Mouse (Mus musculus) frontal cortex, postnatal 14 days (tissue): Measurements from ENCODE around the gene Ndufa8.

Experiments used
- DNase-seq, 2 experiments: peaks; one replicate each; pipeline ENCODE4 v3.0.0; 2022; ENCODE audit warnings: low spot score in 2 of 2

Gene Ndufa8

DNA sequence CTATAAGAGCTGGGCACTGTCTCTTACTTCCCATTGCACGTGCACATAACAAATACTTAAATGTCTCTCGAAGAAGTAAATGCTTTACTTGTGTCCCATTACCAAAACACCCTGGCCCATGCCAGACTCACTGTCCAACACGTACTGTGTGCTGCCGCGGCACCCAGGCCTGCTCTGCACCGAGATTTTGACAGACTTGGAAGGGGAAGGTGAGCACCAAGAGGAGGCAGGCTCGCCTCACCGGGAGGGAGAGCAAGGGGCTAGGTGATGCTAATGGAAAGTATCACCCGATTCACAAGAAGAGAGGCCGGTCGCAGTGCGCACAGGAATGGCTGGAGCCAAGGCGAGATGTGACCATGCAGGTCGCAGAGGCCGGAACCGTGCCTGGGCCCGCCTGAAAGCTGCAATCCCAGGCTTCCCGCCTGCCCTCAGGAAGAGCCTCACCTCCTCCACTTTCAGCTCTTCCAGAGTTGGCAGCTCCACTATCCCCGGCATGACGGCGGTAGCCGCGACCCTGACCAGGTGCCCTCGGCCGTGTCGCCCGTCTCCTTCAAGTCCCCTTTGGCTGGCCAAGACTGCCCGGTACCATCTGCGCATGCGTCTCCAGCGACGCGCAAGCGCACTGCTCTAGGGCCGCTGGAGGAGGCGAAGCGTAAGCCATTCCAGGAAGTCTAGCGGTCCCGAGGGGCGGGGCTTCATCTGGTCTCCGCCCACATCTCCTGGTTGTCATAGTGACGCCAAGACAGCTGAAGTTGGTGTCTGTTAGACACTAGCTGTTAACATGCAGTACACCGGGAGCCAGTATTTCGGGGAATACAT is at the start of gene Ndufa8, which contains the start of gene Morn5:
Ndufa8 (minus strand) TSS at position 659 of the 819 bp plus-strand sequence.
Morn5 (plus strand) TSS at position 711 of the 819 bp plus-strand sequence.
- peak; percentile 97 to 98 for DNase-seq

GRCm38 (mm10) chr2:36098021-36098420 is 48.8 kb upstream of the Ndufa8 start:
- DNase-seq, result no peak

- DNase-seq, result no peak
Measured at GRCm38 (mm10) chr2:36097129-36097815, 48.1 kb upstream of the Ndufa8 start.

- no peak for DNase-seq
Measured at GRCm38 (mm10) chr2:36093914-36094475, 44.8 kb upstream of the Ndufa8 start.

GRCm38 (mm10) chr2:36093301-36093700 is 44.1 kb upstream of the Ndufa8 start:
- no peak for DNase-seq

DNA sequence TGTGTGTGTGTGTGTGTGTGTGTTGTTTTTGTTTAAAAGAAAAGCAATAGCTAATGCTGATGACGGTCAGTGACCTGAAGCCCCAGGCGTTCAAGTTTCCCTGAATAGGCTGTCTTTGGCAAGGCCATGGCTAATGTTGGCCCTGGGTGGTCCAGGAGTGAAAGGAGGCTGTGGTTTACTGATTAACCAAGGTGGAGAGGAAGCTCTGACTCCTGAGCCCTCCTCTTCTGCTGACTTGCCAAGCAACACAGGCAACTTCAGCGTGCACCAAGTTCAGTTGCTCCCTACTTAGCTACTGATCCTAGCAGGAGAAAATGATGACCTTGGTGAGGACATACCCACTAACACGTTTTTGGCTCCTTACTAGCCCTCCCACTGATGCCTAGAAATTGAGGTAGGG is 43.5 kb upstream of the Ndufa8 start:
- no peak for DNase-seq

DNA sequence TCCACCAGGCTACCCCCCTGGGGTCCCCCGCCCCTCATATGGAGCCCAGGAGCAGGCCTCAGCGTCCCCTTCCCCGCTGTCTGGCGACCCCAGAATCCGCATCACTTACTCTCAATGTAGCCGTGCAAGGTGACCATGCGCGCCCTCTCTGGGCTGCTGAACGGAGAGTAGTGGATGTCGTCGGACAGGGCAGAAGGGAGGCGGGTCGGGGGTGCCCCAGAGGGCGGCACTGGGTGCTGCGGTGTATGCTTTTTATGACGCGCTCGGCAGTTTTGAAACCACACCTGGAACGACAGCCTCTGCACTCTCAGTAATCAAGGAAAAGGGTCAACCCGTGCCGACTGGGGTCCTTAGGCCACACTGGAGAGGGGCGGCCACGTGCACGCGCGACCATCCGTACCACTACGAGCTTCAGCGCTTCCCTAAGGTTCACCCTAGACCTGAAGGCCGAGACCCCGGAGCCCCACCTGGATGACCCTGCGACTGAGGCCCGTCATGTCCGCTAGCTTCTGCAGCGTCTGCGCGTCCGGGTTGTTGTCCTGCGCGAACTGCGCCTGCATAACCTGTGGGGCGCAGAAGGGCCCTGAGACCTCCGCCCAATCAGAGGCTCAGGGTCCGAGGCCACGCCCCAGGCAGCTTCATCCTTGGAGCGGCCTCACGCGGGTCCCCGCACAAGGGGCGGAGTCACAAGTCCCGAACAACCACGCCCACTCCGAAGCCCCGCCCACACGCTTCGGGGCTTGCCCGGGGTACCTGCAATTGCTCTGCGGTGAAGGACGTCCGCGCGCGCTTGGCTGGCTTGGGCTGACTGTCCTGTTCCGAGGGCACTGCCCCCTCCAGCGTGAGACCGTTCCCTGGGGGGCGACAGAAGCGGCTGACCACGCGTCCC is 41.9 kb upstream of the Ndufa8 start:
- DNase-seq, result peak in 1 of 2 experiments; percentile 20

DNA sequence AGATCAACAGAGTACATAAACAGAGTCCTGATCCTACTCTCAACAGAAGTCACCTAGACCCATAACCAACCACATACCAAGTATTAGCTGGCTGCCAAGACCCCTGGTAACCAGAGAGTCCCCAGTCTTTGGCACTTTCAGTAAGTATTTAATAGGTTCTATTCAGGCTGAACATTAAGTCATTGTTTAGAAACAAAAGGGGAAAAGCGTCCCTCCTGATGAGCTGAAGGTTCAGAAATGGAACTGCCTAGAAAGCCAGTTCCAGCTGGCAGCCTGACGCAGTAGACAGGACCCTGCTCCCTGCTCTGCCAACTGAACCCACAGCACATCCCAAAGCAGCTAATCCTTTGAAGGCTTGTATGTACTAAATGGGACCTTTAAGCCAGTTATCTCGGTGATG is 40.0 kb upstream of the Ndufa8 start:
- DNase-seq, result no peak

- DNase-seq, result no peak
Measured at GRCm38 (mm10) chr2:36085041-36085440, 35.8 kb upstream of the Ndufa8 start.

DNA sequence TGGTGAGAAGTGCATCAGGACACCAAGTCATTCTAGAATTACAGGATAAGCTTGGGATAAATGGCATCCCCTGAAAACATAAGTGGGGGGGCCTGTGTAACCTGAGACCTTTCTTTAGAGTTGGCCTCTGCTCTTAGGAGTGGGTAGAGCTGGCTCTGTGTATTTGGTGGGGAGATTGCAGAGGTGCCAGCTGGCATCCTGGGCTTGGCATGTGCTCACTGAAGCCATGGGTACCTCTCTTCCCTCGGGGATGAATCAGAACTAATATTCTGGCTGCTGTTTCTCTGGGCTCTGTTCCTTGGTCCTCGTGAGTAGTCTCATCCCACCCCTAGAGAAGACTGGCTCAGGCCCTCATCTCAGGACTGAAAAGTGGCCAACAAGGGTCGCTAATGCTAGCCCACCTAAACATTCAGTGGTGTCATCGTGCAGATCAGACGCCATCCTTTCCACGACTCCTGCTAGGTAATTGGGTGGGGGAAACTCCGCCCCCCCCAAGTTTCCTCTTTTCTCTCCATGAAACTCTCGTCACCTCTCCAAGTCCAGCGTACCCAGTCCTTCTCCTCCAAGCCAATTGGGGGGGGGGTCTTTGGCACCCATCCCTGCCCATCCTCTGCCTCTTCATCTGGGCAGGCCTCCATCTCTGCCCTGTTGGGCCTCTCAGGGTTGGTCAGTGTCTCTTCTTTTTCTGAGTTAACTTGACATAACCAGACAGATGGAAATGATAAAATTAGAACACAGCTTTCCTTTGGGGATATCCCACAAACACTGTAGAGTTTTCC is 33.8 kb upstream of the Ndufa8 start:
- no peak for DNase-seq

DNA sequence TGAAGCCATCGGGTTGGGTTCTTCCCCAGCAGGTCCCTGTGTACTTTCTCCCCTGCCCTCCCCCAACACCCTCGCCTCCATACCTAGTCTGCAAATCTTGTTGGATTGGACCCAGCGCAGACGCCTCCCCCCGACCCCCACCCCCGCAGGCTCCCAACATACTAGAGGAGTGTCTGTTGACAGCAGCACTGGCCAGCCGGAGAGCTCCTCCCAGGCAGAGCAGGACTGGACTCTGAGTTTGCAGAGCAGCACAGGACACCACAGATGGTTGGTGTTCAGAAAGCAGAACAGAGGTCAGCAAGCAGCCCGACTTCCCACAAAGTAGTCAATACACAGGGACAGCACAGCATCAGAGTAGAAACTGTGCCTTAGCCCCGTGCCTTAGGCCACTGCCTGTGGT is 32.2 kb upstream of the Ndufa8 start:
- DNase-seq, result no peak

DNA sequence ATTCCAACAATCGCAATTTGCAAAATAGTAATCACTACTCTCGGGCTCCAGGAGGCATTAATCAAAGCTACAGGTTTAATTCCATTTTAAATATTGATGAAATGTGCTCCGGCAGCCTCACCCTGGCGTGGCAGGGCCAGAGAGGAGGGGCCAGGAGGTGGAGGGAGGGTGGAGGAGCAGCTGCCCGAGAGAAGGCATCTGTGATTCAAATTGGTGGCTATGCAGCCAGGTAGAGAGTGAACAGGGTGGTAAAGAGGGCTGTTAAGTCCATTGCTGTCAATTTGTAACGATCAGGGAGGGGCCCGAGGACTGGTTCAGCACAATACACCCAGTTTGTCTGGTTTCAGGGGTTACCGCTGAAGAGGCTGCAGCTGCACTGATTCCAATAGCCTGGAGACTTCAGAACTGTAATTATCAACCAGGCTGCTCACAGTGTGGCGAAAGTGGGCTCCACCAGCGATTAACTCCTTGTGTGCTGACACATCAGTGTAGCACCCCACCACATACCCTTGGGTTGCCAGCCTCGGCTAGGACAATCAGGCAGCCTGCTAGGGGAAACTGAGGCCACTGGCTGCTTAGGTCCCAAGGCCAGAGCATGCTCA is 28.1 kb upstream of the Ndufa8 start:
- no peak for DNase-seq

GRCm38 (mm10) chr2:36075210-36075609 is 26.0 kb upstream of the Ndufa8 start:
- no peak for DNase-seq

- DNase-seq, result no peak
Measured at GRCm38 (mm10) chr2:36073781-36074180, 24.6 kb upstream of the Ndufa8 start.

DNA sequence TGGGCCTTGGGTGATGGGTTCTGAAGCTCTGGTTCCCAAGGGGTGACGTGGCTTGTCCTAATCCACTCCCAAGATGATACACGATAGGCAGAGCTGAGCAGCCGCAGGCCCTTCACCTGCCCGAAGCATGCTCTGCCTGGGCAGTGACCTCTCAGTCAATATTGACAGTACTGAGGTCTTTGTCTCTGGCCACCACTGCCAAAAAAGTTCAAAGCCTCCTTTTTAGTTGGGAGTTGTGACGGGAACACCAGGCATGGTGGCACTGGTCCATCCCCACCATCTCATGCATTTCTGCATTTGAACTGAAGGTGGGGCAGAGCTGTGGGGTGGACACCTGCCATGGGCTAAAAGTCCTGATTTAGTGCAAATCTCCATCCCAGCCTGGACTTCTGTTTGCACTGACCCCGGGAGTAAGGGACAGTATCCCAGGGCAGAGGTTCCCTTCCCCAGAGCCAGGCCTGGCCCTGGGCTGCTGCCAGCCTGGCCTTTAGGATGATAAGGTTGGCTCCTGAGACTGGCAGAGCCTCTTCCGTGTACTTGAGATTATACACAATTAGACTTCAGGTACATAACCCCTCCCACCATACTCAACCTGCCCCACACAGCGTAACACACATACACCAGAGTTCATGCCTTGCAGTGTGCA is 22.6 kb upstream of the Ndufa8 start:
- DNase-seq, result no peak

DNA sequence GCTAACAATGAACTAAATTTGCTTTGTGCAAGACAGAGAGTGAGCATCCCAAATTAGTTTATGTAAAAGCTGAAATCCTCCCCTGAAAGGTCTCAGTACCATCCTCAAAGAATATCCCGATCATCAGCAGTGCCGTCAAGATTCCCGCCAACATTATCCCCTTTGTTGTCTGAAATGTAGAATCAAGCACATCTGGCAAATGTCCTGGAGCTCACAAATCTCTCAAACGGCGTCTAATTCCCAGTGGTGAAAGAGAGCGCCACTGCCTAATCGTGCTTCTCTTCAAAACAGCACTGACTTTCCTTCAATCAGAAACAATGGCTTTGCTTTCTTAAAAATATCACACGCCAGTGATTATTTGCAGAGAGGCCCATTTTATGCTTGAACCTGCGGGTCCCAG is 17.9 kb upstream of the Ndufa8 start:
- no peak for DNase-seq

GRCm38 (mm10) chr2:36061409-36061808 is 12.2 kb upstream of the Ndufa8 start:
- no peak for DNase-seq

DNA sequence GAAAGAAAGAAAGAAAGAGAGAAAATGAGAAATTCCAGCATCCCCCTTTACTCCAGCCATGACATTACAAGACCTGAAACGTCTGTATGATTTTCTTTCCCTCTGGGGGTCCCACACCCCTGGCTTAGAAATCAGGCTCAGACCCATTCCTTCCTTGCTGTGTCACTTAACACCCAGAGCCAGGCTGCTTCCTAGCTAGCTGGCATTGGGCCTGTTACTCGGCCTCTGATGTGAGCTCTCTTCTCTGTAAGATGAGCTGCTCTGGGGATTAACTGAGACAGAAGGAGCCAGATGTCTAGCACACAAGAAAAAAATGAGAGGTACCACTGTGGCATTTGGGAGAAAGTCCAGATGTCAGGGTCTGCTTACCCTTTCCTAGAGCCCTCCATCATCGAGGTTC is 7.0 kb upstream of the Ndufa8 start:
- no peak for DNase-seq

DNA sequence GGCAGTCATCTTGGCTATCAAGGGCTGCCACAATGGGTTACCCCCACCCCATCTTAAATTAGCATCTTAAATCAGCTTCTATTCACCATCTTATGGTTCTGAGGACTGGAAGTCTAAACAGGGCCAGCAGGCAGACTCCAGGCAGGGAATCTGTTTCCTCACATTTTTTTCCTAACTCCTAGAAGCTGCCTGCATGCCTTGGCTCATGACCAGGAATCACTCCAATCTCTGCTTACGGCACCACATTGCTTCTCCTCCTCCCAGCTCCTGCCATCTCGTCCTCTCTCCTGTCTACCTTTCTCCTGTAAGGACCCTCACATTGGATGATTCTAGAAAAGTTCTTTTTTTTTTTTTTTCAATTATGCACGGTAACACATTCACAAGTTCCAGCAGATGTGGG is 4.0 kb upstream of the Ndufa8 start:
- peak in 1 of 2 experiments; percentile 12 for DNase-seq

DNA sequence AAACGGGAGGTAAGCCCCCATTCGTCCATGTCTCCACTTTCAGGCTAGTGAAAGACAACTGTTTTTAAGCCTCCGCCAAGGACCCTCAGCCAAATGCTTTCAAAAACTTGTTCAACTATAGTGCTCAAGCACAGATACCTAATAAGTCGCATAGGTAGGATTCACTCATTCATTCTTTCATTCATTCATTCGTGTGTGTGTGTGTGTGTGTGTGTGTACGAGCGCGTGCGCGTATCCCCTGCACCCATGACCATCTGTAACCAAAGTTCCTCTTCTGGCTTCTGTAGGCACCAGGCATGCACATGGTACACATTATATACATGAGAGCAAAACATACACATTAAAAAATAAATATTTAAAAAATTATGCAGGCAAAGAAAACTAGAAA is 355 bp upstream of the Ndufa8 start:
- DNase-seq, result no peak
